Mouse (Mus musculus) liver, embryonic 14.5 days (tissue): ENCODE results near the gene Mdm2.

Experiments
- CTCF ChIP-seq: IDR thresholded peaks from 2 replicates; pipeline ENCODE4 v1.5.1; 2016; ENCODE audit warnings: antibody characterized with exemption, low read depth, control low read depth
- EP300 ChIP-seq: IDR thresholded peaks from 2 replicates; pipeline ENCODE4 v1.6.1; 2016; ENCODE audit warnings: antibody characterized with exemption, low read depth

DNA sequence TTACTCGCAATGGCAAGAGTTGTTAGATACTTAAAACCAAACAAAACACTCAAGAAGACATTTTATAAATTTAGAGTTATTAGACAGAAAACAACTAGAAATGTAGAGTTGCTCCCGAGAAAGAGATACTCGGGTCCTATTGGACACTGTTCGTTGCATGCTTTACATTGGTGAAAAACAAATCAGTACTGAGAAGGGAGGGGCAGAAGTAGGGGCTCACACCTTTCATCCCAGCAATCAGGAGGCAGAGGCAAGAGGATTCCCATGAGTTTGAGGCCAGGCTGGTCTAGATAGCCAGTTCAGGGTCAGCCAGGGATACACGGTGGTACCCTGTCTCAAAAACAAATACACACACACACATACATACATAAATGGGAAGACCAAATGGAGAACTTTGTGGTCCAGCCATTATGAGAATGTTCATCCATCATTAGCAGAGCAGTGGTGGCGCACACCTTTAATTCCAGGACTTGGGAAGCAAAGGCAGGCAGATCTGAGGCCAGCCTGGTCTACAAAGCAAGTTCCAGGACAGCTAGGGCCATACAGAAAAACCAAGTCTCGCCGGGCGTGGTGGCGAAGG, 19.1 kb downstream of the Mdm2 start:
- no peak for TF ChIP-seq CTCF
- TF ChIP-seq EP300: no peak
